Mouse (Mus musculus): Measurements from ENCODE around the gene Mab21l3. TPM values are rescaled to one million over a fixed set of nuclear protein-coding genes. Genes with fewer than 3 reads are reported as not detected.

Gene Mab21l3
- polyA plus RNA-seq, 1 experiment from 2014 or later, result 0.12 TPM

DNA sequence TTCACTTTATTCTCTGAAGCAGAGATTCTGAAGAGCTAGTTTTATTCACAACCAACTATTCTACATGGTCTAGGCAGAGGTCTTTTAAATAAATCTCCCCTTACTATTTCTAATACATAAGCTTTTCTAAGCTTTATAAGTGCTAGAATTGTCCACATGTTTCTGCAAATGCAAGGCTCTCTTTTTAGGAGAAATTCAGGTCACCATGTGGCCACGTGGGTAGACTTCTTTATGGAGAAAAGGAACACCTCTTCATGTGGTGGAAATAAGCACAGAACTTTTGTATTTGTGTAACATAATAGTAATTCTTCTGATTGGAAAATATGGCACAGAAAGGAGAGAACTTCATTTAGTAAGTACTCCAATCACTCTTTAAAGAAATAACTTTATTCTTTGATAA, 5.3 kb upstream of the Mab21l3 start:
- Histone ChIP-seq H3K27me3 (ENCODE audit: control insufficient read depth, insufficient read depth, low read length) (no peaks in the 10 kb centered on the region), H3K4me3 (replicated peaks; ENCODE audit: low read length) (no peak overlapping the region), H3K36me3 (replicated peaks; ENCODE audit: control insufficient read depth, insufficient read depth) (peaks cover 5% of the 10 kb centered on the region; the same call in 1 of the 2 replicates), H3K4me2 (replicated peaks) (no peak overlapping the region), H3K27ac (no peak overlapping the region), H3K9me3 (ENCODE audit: control insufficient read depth, low read length) (no peaks in the 10 kb centered on the region), H3K4me1 (replicated peaks; ENCODE audit: control insufficient read depth, insufficient read depth, low read length) (no peaks in the 10 kb centered on the region), H3K9ac (no peak overlapping the region)
- WGBS, result 87% methylated on average over 1 of the region's 1 CpGs
- no peak for DNase-seq (ENCODE audit: low spot score)
- no peak for ATAC-seq (ENCODE audit: low FRiP score)

DNA sequence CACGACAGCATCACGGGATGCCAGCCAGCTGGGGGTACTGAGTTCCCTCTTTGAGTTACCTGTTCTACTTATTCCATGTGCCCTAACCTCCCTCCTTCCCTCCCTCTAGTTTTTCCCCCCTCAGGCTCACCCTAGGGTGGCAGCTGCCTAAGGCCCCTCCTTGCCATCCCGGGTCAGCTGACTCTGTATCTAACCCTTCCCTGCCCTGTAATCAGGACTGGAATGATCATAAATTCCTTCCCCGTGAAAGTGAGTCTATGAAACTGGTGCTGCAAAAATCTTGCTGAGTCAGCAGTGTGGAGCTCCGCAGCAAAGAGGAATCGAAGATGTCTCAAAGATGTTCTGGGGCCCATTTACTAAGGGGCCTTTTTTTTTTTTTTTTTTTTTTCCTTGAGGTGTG, 2.6 kb upstream of the Mab21l3 start:
- DNase-seq (ENCODE audit: low spot score) (no peak), ATAC-seq (ENCODE audit: low FRiP score) (no peak)
- H3K4me2 ChIP-seq (replicated peaks), result no peak overlapping the region
- H3K9me3 ChIP-seq (ENCODE audit: control insufficient read depth, low read length), result no peaks in the 10 kb centered on the region
- no peaks in the 10 kb centered on the region for H3K36me3 ChIP-seq (replicated peaks; ENCODE audit: control insufficient read depth, insufficient read depth)
- WGBS, result 74% methylated on average over 6 of the region's 6 CpGs
- H3K4me1 ChIP-seq (replicated peaks; ENCODE audit: control insufficient read depth, insufficient read depth, low read length), result no peaks in the 10 kb centered on the region
- H3K27me3 ChIP-seq (ENCODE audit: control insufficient read depth, insufficient read depth, low read length), result no peaks in the 10 kb centered on the region
- H3K9ac ChIP-seq, result no peak overlapping the region
- no peak overlapping the region for H3K27ac ChIP-seq
- no peak overlapping the region for H3K4me3 ChIP-seq (replicated peaks; ENCODE audit: low read length)

DNA sequence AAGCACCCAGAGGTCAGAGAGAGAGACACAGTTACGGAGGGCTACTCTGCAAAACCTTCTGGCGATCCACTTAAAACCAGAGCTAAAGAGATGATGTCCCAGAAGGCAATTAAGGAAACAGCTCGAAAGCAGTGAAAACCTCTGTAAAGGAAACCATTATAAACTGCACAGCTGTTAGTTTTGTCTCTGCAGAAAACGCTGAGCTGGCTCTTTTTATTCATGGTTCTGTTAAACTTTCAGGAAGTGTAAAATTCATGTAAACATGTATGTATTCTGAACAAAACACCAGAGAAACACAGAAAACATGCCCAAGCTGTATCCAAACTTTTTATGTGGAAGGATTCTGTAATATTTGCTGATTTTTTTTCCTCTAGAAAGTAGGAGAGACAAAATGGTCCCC, 2.7 kb downstream of the Mab21l3 start:
- no peak overlapping the region for H3K27ac ChIP-seq
- ATAC-seq (ENCODE audit: low FRiP score) (no peak), DNase-seq (ENCODE audit: low spot score) (no peak)
- no peaks in the 10 kb centered on the region for H3K36me3 ChIP-seq (replicated peaks; ENCODE audit: control insufficient read depth, insufficient read depth)
- no peaks in the 10 kb centered on the region for H3K4me1 ChIP-seq (replicated peaks; ENCODE audit: control insufficient read depth, insufficient read depth, low read length)
- H3K27me3 ChIP-seq (ENCODE audit: control insufficient read depth, insufficient read depth, low read length), result no peaks in the 10 kb centered on the region
- no peaks in the 10 kb centered on the region for H3K9me3 ChIP-seq (ENCODE audit: control insufficient read depth, low read length)
- no peak overlapping the region for H3K9ac ChIP-seq
- H3K4me3 ChIP-seq (replicated peaks; ENCODE audit: low read length), result no peak overlapping the region
- no peak overlapping the region for H3K4me2 ChIP-seq (replicated peaks)
- 68% methylated on average over 4 of the region's 4 CpGs for WGBS

DNA sequence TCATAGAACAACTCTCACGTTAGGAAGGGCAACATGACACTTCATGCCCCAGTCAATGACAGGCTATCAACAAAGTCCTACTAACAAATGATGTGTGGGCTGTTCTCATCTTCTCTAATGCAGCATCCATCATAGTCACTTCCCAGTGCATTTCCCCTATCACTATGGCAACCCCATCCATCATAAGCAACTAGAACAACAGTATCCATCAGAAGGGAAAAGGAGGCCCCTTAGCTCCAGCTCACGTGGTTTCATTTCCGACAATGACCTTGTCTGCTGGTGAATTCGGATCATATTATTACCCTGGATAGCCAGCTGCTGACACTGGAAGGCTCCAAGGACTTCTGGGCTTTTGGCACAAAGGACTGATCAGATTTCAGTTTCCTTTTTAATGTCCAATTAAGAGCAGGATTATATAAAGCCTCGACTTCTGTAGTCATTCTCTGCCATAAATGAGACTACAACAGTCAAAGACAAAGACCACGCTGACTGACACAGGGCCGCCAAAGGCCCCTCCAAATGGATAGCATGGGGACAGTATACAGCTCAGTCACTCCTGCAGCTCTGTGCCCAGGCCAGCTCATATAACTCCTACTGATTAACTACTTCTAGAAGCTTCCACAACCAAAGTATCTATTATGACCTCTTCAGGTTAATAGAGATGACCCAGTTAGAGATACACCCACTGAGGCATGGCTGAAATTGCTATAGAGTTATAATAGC, 6.2 kb downstream of the Mab21l3 start:
- Histone ChIP-seq H3K4me1 (replicated peaks; ENCODE audit: control insufficient read depth, insufficient read depth, low read length) (no peaks in the 10 kb centered on the region), H3K27me3 (ENCODE audit: control insufficient read depth, insufficient read depth, low read length) (no peaks in the 10 kb centered on the region), H3K27ac (0 out of 2 replicates have a peak overlapping the region, but pooled peaks have one; percentile 33), H3K4me2 (replicated peaks) (no peak overlapping the region), H3K36me3 (replicated peaks; ENCODE audit: control insufficient read depth, insufficient read depth) (no peaks in the 10 kb centered on the region), H3K9me3 (ENCODE audit: control insufficient read depth, low read length) (no peaks in the 10 kb centered on the region), H3K4me3 (replicated peaks; ENCODE audit: low read length) (no peak overlapping the region), H3K9ac (no peak overlapping the region)
- DNase-seq (ENCODE audit: low spot score), result no peak
- WGBS, result 47% methylated on average over 7 of the region's 7 CpGs
- no peak; the same call in 1 of the 2 replicates for ATAC-seq (ENCODE audit: low FRiP score)

DNA sequence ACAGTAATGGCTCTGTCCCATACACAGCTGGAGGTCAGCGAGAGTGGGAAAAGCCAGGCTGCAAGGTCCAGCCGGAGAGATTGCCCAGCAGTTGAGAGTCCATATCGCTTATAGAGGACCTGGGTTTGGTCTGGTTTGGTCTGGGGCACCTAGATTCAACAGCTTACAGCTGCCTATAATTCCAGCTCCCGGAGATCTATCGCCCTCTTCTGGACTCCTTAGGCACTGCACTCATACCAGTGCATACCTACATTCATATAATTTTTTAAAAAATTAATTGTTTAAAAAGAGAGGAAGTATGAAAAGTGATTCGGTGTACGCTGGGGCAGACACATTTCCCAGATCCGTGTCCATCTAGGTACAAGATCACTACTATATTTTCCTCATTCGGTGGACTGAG, 9.4 kb downstream of the Mab21l3 start:
- Histone ChIP-seq H3K27me3 (ENCODE audit: control insufficient read depth, insufficient read depth, low read length) (no peaks in the 10 kb centered on the region), H3K9me3 (ENCODE audit: control insufficient read depth, low read length) (no peaks in the 10 kb centered on the region), H3K36me3 (replicated peaks; ENCODE audit: control insufficient read depth, insufficient read depth) (no peaks in the 10 kb centered on the region), H3K4me2 (replicated peaks) (no peak overlapping the region), H3K4me1 (replicated peaks; ENCODE audit: control insufficient read depth, insufficient read depth, low read length) (peaks cover 11% of the 10 kb centered on the region), H3K9ac (no peak overlapping the region), H3K4me3 (replicated peaks; ENCODE audit: low read length) (no peak overlapping the region), H3K27ac (no peak overlapping the region)
- DNase-seq (ENCODE audit: low spot score) (no peak), ATAC-seq (ENCODE audit: low FRiP score) (no peak)
- WGBS, result 88% methylated on average over 9 of the region's 9 CpGs

DNA sequence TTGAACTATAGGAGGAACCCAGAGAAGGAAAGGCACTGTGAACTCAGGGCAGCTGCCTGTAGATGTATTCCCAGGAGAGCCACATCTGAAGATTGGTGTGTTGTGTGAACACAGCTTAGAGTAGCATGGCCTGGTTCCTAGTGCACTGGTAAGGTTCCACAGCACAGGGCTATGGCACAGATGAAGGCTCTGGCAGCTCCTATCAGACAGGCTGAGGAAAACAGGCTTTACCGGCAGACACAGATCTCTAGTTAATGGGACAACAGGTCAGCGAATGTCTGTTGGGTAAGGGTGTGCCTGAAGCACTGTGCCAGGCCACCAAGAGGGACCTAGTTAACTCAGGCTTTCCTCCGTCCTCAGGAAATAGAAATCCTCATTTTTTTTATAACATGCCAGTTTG, 11.8 kb downstream of the Mab21l3 start:
- WGBS, result 90% methylated on average over 3 of the region's 3 CpGs
- Histone ChIP-seq H3K36me3 (replicated peaks; ENCODE audit: control insufficient read depth, insufficient read depth) (no peaks in the 10 kb centered on the region), H3K4me3 (replicated peaks; ENCODE audit: low read length) (no peak overlapping the region)

DNA sequence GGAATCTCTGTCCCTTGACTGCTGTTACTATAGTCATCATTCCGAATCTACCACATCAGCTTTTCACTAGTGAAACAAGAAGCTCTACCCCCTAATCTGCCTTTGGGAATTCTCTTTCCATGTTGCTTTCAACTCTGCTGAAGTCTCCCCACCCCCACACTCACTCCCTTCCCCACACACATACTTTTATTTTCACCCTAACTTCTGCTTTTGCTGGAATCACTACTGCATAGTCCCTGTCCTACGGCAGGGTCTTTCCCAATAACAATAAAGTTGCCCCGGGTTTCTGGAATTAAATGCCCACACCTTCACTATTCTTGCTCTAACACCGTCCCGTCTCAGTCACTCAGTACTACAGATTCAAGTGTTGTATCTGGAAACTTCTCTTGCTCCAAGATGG, 12.2 kb downstream of the Mab21l3 start:
- DNase-seq (ENCODE audit: low spot score) (no peak), ATAC-seq (ENCODE audit: low FRiP score) (no peak)
- Histone ChIP-seq H3K4me1 (replicated peaks; ENCODE audit: control insufficient read depth, insufficient read depth, low read length) (peaks cover 11% of the 10 kb centered on the region), H3K4me3 (replicated peaks; ENCODE audit: low read length) (no peak overlapping the region), H3K4me2 (replicated peaks) (peak overlapping the region; percentile 42), H3K36me3 (replicated peaks; ENCODE audit: control insufficient read depth, insufficient read depth) (no peaks in the 10 kb centered on the region), H3K9ac (no peak overlapping the region), H3K27ac (no peak overlapping the region), H3K9me3 (ENCODE audit: control insufficient read depth, low read length) (no peaks in the 10 kb centered on the region), H3K27me3 (ENCODE audit: control insufficient read depth, insufficient read depth, low read length) (no peaks in the 10 kb centered on the region)
- WGBS, result 70% methylated on average over 5 of the region's 5 CpGs

More for the DNA sequence above, 11.8 kb downstream of the Mab21l3 start:
- ATAC-seq (ENCODE audit: low FRiP score) (no peak), DNase-seq (ENCODE audit: low spot score) (no peak)
- Histone ChIP-seq H3K27me3 (ENCODE audit: control insufficient read depth, insufficient read depth, low read length) (no peaks in the 10 kb centered on the region), H3K9ac (no peak overlapping the region), H3K4me1 (replicated peaks; ENCODE audit: control insufficient read depth, insufficient read depth, low read length) (peaks cover 11% of the 10 kb centered on the region), H3K27ac (no peak overlapping the region), H3K4me2 (replicated peaks) (no peak overlapping the region), H3K9me3 (ENCODE audit: control insufficient read depth, low read length) (no peaks in the 10 kb centered on the region)

DNA sequence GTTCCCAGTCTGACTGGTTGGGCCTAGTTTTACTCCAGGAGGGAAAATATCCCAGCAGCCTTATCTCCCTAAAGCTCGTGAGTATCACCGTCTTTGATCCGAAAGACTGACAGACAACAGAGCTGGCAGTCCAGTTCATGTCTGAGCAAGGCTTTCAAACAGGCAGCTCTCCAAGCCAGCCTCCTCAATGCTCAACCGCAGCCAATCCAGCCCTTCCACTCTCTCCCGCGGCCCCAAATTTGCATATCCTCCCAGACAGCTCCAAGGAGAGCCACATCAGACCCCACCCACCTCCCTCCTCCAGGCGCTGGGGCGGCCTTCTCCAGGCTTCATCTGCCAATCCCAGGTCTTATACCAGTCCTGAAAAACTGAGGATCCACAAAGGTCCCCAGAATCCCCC, 12.7 kb downstream of the Mab21l3 start:
- Histone ChIP-seq H3K9ac (no peak overlapping the region), H3K27me3 (ENCODE audit: control insufficient read depth, insufficient read depth, low read length) (no peaks in the 10 kb centered on the region), H3K4me1 (replicated peaks; ENCODE audit: control insufficient read depth, insufficient read depth, low read length) (peaks cover 11% of the 10 kb centered on the region), H3K4me2 (replicated peaks) (peak overlapping the region; percentile 42), H3K27ac (no peak overlapping the region), H3K4me3 (replicated peaks; ENCODE audit: low read length) (no peak overlapping the region), H3K36me3 (replicated peaks; ENCODE audit: control insufficient read depth, insufficient read depth) (no peaks in the 10 kb centered on the region), H3K9me3 (ENCODE audit: control insufficient read depth, low read length) (no peaks in the 10 kb centered on the region)
- peak; percentile 89 for ATAC-seq (ENCODE audit: low FRiP score)
- peak; percentile 59 for DNase-seq (ENCODE audit: low spot score)
- WGBS, result 2% methylated on average over 8 of the region's 8 CpGs

DNA sequence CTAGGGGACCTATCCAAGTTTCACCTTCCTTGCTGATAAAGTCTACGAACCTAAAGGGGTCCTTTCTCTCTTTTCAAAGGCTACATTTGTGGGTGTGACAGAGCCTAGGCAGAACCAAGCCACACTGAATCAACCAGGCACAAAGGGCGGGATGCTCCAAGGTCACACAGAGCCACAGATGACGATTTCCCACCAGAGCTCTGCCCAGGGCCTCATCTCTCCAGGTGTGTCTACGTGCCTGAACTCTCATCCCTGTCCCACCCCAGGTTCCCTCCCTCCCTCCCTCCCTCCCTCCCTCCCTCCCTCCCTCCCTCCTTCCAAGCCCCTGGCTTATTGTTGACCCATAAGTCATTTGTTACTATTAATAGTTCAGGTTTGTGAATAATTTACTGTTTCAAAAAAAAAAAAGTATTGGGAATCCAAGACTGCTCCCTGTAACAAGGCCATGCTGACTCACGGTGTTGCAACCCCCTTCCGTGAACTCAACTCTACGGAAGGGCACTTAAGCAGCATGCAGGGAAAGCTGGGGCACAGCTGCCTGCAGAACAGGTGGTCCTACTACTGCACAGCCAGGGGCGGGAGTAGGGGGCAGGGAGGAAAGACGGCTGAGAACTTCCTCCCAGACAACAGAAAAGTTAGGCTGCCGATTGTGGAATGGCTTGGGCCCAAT, 17.4 kb downstream of the Mab21l3 start:
- Histone ChIP-seq H3K9me3 (ENCODE audit: control insufficient read depth, low read length) (no peaks in the 10 kb centered on the region), H3K4me1 (replicated peaks; ENCODE audit: control insufficient read depth, insufficient read depth, low read length) (peaks cover 11% of the 10 kb centered on the region), H3K27ac (no peak overlapping the region), H3K27me3 (ENCODE audit: control insufficient read depth, insufficient read depth, low read length) (no peaks in the 10 kb centered on the region), H3K36me3 (replicated peaks; ENCODE audit: control insufficient read depth, insufficient read depth) (no peaks in the 10 kb centered on the region), H3K4me2 (replicated peaks) (no peak overlapping the region), H3K4me3 (replicated peaks; ENCODE audit: low read length) (no peak overlapping the region), H3K9ac (no peak overlapping the region)
- 36% methylated on average over 10 of the region's 10 CpGs for WGBS
- DNase-seq (ENCODE audit: low spot score) (no peak), ATAC-seq (ENCODE audit: low FRiP score) (no peak)
